Mouse (Mus musculus): ENCODE measurements around the gene Fam219a.

Fam219a gene

GRCm38 (mm10) chr4:41470684-41471383 lies 98.5 kb downstream of the Fam219a start:
- no peak for DNase-seq (ENCODE audit: low spot score)

GRCm38 (mm10) chr4:41470051-41470683 lies 99.2 kb downstream of the Fam219a start:
- DNase-seq (ENCODE audit: low spot score) = no peak

DNA sequence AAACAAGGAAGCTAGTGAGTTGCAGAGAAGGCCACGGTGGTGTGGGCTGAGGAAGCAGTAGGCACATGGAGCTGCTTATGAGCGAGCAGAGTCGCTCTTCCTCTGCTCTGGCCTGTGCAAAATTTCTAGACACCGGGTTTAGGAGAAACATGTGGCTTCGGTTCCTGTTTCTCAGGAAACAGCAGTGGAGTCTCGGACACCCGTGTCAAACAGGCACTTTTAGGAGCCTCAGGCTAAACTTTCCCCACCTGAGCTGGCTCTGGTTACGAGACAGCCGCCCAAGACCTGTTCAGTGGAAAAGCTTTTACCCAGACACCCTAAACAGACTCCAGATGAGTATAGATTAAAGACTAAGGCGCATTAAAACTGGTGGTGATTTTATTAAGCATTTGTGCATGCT lies 100.1 kb downstream of the Fam219a start:
- no peak for DNase-seq (ENCODE audit: low spot score)

- DNase-seq (ENCODE audit: low spot score) = peak; percentile 34
These were observed 100.8 kb downstream of the Fam219a start for GRCm38 (mm10) chr4:41468396-41469080.
